Mouse (Mus musculus): Measurements from ENCODE around the gene Trim59.

- TF ChIP-seq POLR2A (IDR thresholded peaks at IDR 0.05; ENCODE audit: control insufficient read depth, extremely low read depth, insufficient read depth, low read length, poor library complexity) = no peak
- TF ChIP-seq CTCF (IDR thresholded peaks at IDR 0.05; ENCODE audit: borderline replicate concordance, control insufficient read depth, extremely low read depth, insufficient read depth, low read length, poor library complexity) = no peak
These were observed 797 bp upstream of the Trim59 start for GRCm38 (mm10) chr3:69045400-69045703.
